Mouse (Mus musculus): ENCODE data around the gene Ccdc42.

DNA sequence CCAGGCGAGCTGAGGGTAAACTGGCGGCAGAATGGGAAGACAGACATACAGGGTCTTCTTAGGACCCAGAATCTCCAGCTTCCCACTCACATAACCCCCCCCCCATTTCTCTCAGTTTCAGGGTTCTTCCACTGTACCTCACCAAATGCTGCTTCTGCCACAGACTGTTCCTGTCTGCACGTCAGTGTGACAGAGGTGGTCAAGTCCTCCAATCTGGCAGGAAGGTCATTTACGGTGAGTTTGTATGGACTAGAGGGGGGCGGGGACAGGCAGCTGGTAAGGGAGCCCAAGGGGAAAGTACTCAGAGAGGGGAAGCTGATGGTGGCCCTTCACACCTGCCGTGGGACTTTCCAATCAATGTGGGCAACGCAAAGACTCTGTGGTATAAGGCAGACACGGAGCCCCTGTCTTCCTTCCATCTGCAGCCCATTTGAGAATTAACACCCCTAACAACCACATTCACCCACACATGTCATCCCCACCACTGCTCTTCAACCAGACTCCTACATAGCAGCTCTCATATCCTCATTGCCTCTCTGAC lies 41.1 kb upstream of the Ccdc42 start:
- no peak for TF ChIP-seq CTCF (IDR thresholded peaks at IDR 0.05; ENCODE audit: control insufficient read depth, insufficient read depth, insufficient replicate concordance, low read depth, low read length)
- no peak for TF ChIP-seq POLR2A (IDR thresholded peaks at IDR 0.05; ENCODE audit: control insufficient read depth, low read depth, low read length)
